Mouse (Mus musculus) mature B cell (primary cell): ENCODE measurements around the gene Rnf144a.

Source experiments
- in situ Hi-C: fragments of 300-500 bp; cut with MboI; formaldehyde crosslinking; loops from 2 replicates; pipeline ENCODE4 v1.14.3; 2019

Rnf144a gene

GRCm38 (mm10) chr12:26370004-26370403, 45.0 kb downstream of the Rnf144a start:
- in situ Hi-C loops, result no loop called here

- in situ Hi-C loops, result no loop called here
These were observed 47.7 kb downstream of the Rnf144a start for GRCm38 (mm10) chr12:26367361-26367760.

DNA sequence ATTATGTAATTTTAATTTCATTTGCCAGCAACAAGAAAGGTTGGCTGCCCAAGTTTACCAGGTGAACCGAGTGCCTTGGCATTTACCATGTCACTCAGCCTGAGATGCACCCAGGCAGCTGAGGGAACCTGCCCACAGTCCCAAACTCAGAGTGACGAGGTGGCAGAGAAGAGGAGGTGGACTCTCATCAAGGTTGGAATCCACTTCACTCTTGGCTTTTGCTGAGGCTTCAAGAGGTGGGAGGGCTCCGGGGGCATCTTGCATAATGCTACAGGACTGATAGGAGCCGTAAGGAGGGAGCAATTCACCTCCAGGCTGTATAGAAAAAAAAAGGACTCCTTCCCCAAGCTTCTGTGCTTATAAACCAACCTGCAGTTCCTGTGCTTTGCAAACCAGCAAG, 48.7 kb downstream of the Rnf144a start:
- in situ Hi-C loops, result no loop called here

DNA sequence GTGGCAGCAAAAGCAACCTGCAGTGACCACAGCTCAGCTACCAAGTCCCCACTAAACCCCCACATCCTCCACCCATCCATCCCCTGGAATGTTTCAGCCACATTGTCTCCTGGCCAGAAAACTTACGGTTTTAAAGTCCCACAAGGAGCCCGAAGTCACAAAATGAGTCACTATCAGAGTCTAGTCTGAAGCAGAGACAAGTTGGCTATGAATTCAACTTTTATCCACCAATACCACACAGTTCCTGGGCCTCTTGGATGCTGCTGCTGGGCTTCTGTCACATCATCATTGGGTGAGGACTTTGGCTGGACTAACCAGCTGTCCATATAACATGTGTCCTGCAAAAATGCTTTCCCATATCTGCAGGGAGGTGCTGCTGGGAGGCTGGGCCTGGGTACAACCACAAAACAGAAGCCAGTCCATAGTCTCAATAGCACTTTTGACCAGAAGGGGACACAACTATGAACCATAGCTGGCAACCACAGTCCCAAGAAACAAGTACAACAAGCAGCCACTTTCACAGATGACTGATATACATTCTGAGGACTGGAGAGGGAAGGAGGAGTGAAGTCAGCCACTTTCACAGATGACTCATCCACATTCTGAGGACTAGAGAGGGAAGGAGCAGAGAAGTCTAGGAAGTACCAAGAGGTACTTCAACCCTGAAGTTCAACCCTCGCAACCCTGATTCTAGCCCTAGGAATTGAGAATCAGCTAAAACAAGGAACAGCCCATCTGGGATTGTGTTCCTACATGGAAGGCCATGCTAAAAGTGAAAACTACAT, 49.3 kb downstream of the Rnf144a start:
- in situ Hi-C loops, result no loop called here

DNA sequence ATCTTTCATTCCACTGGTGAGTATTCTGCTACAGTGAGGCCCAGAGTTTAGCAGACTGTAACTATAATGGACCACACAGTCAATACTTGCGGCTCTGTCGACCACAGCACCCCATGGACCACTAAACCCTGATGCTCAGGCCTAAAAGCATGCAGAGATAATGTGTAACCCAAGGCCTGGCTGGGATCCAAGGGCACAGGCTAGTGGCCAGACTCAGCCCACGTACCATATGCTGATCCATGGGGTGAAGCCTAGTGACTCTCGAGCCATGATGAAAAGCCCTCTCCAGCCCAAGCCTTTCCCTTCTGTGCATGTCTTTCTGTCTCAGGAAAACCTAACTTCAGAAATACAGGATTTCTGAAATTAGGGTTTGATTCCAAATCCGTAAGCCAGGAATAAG, 50.2 kb downstream of the Rnf144a start:
- in situ Hi-C loops, result no loop called here

GRCm38 (mm10) chr12:26360946-26361523, 54.0 kb downstream of the Rnf144a start:
- in situ Hi-C loops, result no loop called here

GRCm38 (mm10) chr12:26359817-26360216, 55.2 kb downstream of the Rnf144a start:
- in situ Hi-C loops, result no loop called here

DNA sequence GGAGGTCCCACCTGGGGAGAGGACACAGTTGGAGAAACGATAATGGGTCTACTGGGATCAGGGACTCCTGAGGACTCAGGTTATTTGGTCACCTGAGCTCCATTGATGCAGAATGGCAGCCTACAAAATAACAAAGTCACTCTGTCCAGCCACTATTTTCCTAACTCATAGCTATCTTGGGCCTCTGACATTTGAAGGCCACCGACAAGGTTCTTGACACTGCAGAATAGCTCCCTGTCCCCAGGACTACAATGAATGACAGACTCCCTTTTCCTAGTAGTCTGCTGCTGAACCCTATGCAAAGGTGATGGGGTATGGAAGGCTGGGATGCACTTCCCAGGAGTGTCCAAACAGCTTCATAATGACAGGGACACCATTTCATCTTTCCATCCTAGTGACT, 55.8 kb downstream of the Rnf144a start:
- in situ Hi-C loops, result no loop called here

- in situ Hi-C loops, result no loop called here
These were observed 57.8 kb downstream of the Rnf144a start for GRCm38 (mm10) chr12:26357246-26357645.

DNA sequence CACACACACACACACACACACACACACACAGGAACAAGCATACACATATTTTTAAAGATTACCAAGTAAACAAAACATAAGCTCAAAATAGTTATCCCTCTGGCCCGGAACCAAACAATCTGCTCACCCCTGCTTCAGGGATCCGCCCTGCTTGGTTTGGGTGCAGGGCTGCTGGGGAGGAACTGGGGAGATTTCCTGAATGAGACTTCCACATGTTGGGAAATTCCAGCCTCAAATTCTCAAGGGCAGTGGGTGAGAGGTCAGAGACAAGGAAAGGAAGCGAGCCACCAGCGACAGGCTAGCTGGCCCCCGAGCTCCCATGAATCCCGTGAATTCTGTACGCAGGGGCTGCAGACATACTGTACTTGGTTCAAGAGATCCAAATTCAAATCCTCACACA, 58.9 kb downstream of the Rnf144a start:
- in situ Hi-C loops, result no loop called here

- in situ Hi-C loops, result no loop called here
These were observed 63.7 kb downstream of the Rnf144a start for GRCm38 (mm10) chr12:26351321-26351720.

- in situ Hi-C loops, result no loop called here
These were observed 70.6 kb downstream of the Rnf144a start for GRCm38 (mm10) chr12:26344408-26344807.

GRCm38 (mm10) chr12:26343131-26343530, 71.9 kb downstream of the Rnf144a start:
- in situ Hi-C loops, result no loop called here

DNA sequence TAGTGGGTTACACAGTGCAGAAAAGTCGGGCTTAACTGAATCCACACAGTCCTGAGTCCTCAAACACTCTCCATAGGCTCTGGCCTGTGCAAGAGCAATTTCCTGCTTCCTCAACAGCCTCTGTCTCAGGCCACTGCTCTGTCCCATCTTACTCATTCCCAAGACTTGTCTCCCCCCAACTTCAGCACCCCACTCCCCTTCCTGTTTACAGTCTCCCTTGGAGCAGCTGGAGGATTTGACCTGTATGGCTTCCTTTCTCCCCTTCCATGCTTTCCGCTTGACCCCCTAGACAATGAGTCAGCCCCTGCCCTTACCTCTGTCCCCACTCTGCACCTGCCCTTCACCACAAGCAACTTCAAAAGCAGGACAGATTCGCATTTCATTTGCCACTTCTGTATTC, 72.4 kb downstream of the Rnf144a start:
- in situ Hi-C loops, result no loop called here

- in situ Hi-C loops, result no loop called here
These were observed 73.0 kb downstream of the Rnf144a start for GRCm38 (mm10) chr12:26342086-26342485.

DNA sequence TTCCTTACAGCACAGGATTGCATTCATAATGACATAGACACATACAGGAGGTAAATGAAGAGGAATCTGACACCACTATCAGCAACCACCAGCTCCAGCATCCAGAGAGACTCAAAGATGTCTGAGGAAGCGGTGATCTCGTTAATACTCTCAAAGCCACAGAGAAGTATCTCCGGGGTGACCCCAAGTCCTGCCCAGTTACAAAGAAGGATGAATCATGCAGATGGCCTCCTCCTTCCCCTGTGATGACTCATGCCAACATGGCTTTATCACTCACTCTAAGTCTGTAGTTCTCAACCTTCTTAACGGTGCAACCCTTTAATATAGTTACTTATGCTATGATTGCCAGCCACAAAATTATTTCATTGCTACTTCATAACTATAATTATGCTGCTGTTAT, 74.4 kb downstream of the Rnf144a start:
- in situ Hi-C loops, result no loop called here

- in situ Hi-C loops, result no loop called here
These were observed 75.2 kb downstream of the Rnf144a start for GRCm38 (mm10) chr12:26339886-26340285.

- in situ Hi-C loops, result no loop called here
These were observed 75.9 kb downstream of the Rnf144a start for GRCm38 (mm10) chr12:26339181-26339580.

DNA sequence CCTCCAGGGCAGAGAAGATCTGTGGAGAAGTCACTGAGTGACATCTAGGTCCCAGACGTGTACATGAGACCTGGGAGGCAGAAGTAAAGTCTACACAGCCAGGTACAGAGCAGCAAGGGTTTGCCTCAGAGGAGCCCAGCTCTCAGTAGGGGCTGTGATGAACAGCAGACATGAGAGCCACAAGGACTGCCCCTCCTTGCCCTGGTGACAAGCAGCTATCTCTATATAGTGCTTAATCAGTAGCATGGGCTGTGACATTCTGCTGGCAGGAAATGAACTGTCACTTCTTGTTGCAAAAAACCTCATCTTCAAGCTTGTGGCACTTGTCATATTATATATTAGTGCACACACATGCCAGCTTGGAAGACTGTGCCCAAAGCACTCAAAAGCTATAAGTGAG, 81.4 kb downstream of the Rnf144a start:
- in situ Hi-C loops, result no loop called here

GRCm38 (mm10) chr12:26331048-26331447, 84.0 kb downstream of the Rnf144a start:
- in situ Hi-C loops, result no loop called here

GRCm38 (mm10) chr12:26329756-26330155, 85.3 kb downstream of the Rnf144a start:
- in situ Hi-C loops, result no loop called here

- in situ Hi-C loops, result no loop called here
These were observed 85.9 kb downstream of the Rnf144a start for GRCm38 (mm10) chr12:26329031-26329675.

- in situ Hi-C loops, result no loop called here
These were observed 91.2 kb downstream of the Rnf144a start for GRCm38 (mm10) chr12:26323783-26324364.
